Mouse (Mus musculus) G1E (cell line): ENCODE results near the gene Hnrnpdl. TPM values are rescaled to one million over a fixed set of nuclear protein-coding genes. Genes with fewer than 3 reads are reported as not detected.

Source experiments
- ATAC-seq: 2 replicates; pipeline ENCODE4 v1.8.0; 2016; ENCODE audit warnings: mild to moderate bottlenecking; ENCODE audit not compliant: insufficient number of reproducible peaks, poor library complexity, low FRiP score, severe bottlenecking; ENCODE audit errors: extremely low read depth
- DNase-seq: peaks from one replicate; pipeline ENCODE4 v3.0.0; 2012; ENCODE audit warnings: low spot score
- H3K27me3 ChIP-seq: 2 replicates; pipeline ENCODE4 v1.6.1; 2012; ENCODE audit warnings: mild to moderate bottlenecking, low read length, inconsistent platforms; ENCODE audit not compliant: insufficient read depth
- H3K36me3 ChIP-seq: replicated peaks from 2 replicates; pipeline ENCODE3; 2012; ENCODE audit warnings: mild to moderate bottlenecking, inconsistent platforms
- H3K4me1 ChIP-seq: 2 replicates; pipeline ENCODE4 v1.6.1; 2012; ENCODE audit warnings: low read depth, low read length, inconsistent platforms, mixed read lengths; ENCODE audit not compliant: insufficient read depth
- H3K4me3 ChIP-seq: 2 replicates; pipeline ENCODE4 v1.5.1; 2012; ENCODE audit warnings: low read depth, mild to moderate bottlenecking, inconsistent platforms, low read length, moderate library complexity, mixed read lengths
- H3K9me3 ChIP-seq: replicated peaks from 2 replicates; pipeline ENCODE4 v1.6.1; 2012; ENCODE audit warnings: inconsistent platforms
- CTCF ChIP-seq: IDR thresholded peaks from 2 replicates; pipeline ENCODE4 v1.5.1; 2012; ENCODE audit warnings: low read depth, low read length, inconsistent platforms, mixed read lengths
- GATA1 ChIP-seq: IDR thresholded peaks from 2 replicates; pipeline ENCODE4 v1.6.1; 2012; ENCODE audit warnings: borderline replicate concordance, low read length, inconsistent platforms, mixed read lengths
- GATA2 ChIP-seq: IDR thresholded peaks from 2 replicates; pipeline ENCODE4 v1.6.1; 2012; ENCODE audit warnings: low read depth, low read length, inconsistent platforms, borderline replicate concordance
- POLR2AphosphoS5 ChIP-seq: IDR thresholded peaks from 2 replicates; pipeline ENCODE4 v1.6.1; 2012; ENCODE audit warnings: low read depth, low read length, inconsistent platforms; ENCODE audit not compliant: insufficient replicate concordance
- TAL1 ChIP-seq: conservative IDR thresholded peaks from 2 replicates; pipeline ENCODE4 v1.6.1; 2012; ENCODE audit warnings: low read depth, low read length, inconsistent platforms, mixed read lengths
- polyA plus RNA-seq: library from polyadenylated mRNA; stranded (reverse); fragments of >175 nt; gene quantifications from 2 replicates; pipeline ENCODE4 v1.2.3, GENCODE M21; 2012
- total RNA-seq, 2 experiments: library from RNA; stranded (forward) in 1 of 2; stranded (reverse) in 1 of 2; fragments of 200-1000 nt in 1 of 2; fragments of >200 nt in 1 of 2; fragmentation: Nextera tagmentation in 1 of 2; gene quantifications; 2 replicates each; pipeline ENCODE4 v1.2.3; 2014 to 2017

Gene Hnrnpdl
- total and polyA plus RNA-seq, 3 experiments, result 150 to 340 (median 157) TPM

- no peak for DNase-seq
- no peak for ATAC-seq
- Histone ChIP-seq H3K4me1 (peaks cover 2% of the 10 kb centered on the region; the same call in 1 of the 2 replicates), H3K9me3 (peaks cover 4% of the 10 kb centered on the region), H3K27me3 (peaks cover 6% of the 10 kb centered on the region; the same call in 1 of the 2 replicates), H3K4me3 (no peak overlapping the region), H3K36me3 (no peaks in the 10 kb centered on the region)
- TF ChIP-seq POLR2AphosphoS5 (no peak), TAL1 (no peak), GATA2 (no peak), GATA1 (no peak), CTCF (no peak)
Measured at GRCm38 (mm10) chr5:100005431-100005830, 34.0 kb downstream of the Hnrnpdl start.

GRCm38 (mm10) chr5:100003895-100004294, 35.6 kb downstream of the Hnrnpdl start:
- H3K4me1 ChIP-seq, result peaks cover 2% of the 10 kb centered on the region; the same call in 1 of the 2 replicates
- no peak overlapping the region for H3K4me3 ChIP-seq
- peaks cover 6% of the 10 kb centered on the region; the same call in 1 of the 2 replicates for H3K27me3 ChIP-seq
- no peak for DNase-seq
- peaks cover 4% of the 10 kb centered on the region for H3K9me3 ChIP-seq
- no peak for ATAC-seq
- TF ChIP-seq TAL1 (no peak), POLR2AphosphoS5 (no peak), GATA1 (no peak), CTCF (no peak), GATA2 (no peak)
- H3K36me3 ChIP-seq, result no peaks in the 10 kb centered on the region

- no peak overlapping the region for H3K4me3 ChIP-seq
- peaks cover 14% of the 10 kb centered on the region for H3K27me3 ChIP-seq
- no peaks in the 10 kb centered on the region; the same call in 1 of the 2 replicates for H3K4me1 ChIP-seq
- DNase-seq (no peak), ATAC-seq (no peak)
- H3K9me3 ChIP-seq, result peaks cover 4% of the 10 kb centered on the region
- H3K36me3 ChIP-seq, result no peaks in the 10 kb centered on the region
- no peak for TF ChIP-seq CTCF
- no peak for TF ChIP-seq POLR2AphosphoS5
- no peak for TF ChIP-seq TAL1
- no peak for TF ChIP-seq GATA1
- TF ChIP-seq GATA2, result no peak
Measured at GRCm38 (mm10) chr5:100000500-100000899, 39.0 kb downstream of the Hnrnpdl start.

- peaks cover 4% of the 10 kb centered on the region for H3K9me3 ChIP-seq
- DNase-seq (no peak), ATAC-seq (no peak)
- H3K27me3 ChIP-seq, result peaks cover 14% of the 10 kb centered on the region
- H3K36me3 ChIP-seq, result no peaks in the 10 kb centered on the region
- no peaks in the 10 kb centered on the region; the same call in 1 of the 2 replicates for H3K4me1 ChIP-seq
- TF ChIP-seq TAL1 (no peak), GATA2 (no peak), POLR2AphosphoS5 (no peak), GATA1 (no peak), CTCF (no peak)
- no peak overlapping the region for H3K4me3 ChIP-seq
Measured at GRCm38 (mm10) chr5:100000048-100000447, 39.4 kb downstream of the Hnrnpdl start.

- no peak for ATAC-seq
- H3K4me1 ChIP-seq, result no peaks in the 10 kb centered on the region
- DNase-seq, result no peak
- H3K36me3 ChIP-seq, result no peaks in the 10 kb centered on the region
- TF ChIP-seq GATA2 (no peak), GATA1 (no peak), TAL1 (no peak), CTCF (no peak), POLR2AphosphoS5 (no peak)
- peaks cover 8% of the 10 kb centered on the region; the same call in 1 of the 2 replicates for H3K27me3 ChIP-seq
- H3K9me3 ChIP-seq, result no peaks in the 10 kb centered on the region
- H3K4me3 ChIP-seq, result no peak overlapping the region
Measured at GRCm38 (mm10) chr5:99994680-99995079, 44.8 kb downstream of the Hnrnpdl start.

GRCm38 (mm10) chr5:99994166-99994565, 45.3 kb downstream of the Hnrnpdl start:
- DNase-seq (no peak), ATAC-seq (no peak)
- TF ChIP-seq CTCF, result no peak
- TF ChIP-seq GATA1, result no peak
- no peak for TF ChIP-seq TAL1
- no peak for TF ChIP-seq POLR2AphosphoS5
- no peak for TF ChIP-seq GATA2

More at GRCm38 (mm10) chr5:99994166-99994565, 45.3 kb downstream of the Hnrnpdl start:
- H3K4me1 ChIP-seq, result no peaks in the 10 kb centered on the region
- H3K9me3 ChIP-seq, result no peaks in the 10 kb centered on the region
- peaks cover 8% of the 10 kb centered on the region; the same call in 1 of the 2 replicates for H3K27me3 ChIP-seq
- no peak overlapping the region for H3K4me3 ChIP-seq
- no peaks in the 10 kb centered on the region for H3K36me3 ChIP-seq

Other genes starting within 250 kb of the Hnrnpdl start
- gene Vamp9, start 133.4 kb downstream of the Hnrnpdl start, total RNA-seq (2014; fragmentation: Nextera tagmentation), result not detected in 2 replicates
- not detected in 2 replicates for gene Vamp9, start 133.4 kb downstream of the Hnrnpdl start, total RNA-seq (2017)
- not detected in 2 replicates for gene Vamp9, start 133.4 kb downstream of the Hnrnpdl start, polyA plus RNA-seq
- 231 and 261 TPM in 2 replicates for gene Hnrnpd, start 60.7 kb downstream of the Hnrnpdl start, total RNA-seq (2014; fragmentation: Nextera tagmentation)
- gene Hnrnpd, start 60.7 kb downstream of the Hnrnpdl start, total RNA-seq (2017), result 56.5 and 75.0 TPM in 2 replicates
- gene Hnrnpd, start 60.7 kb downstream of the Hnrnpdl start, polyA plus RNA-seq, result 434 and 614 TPM in 2 replicates
- not detected in 2 replicates for gene 4930524J08Rik, start 60.6 kb downstream of the Hnrnpdl start, total RNA-seq (2014; fragmentation: Nextera tagmentation)
- gene 4930524J08Rik, start 60.6 kb downstream of the Hnrnpdl start, total RNA-seq (2017), result 1.5 and 2.4 TPM in 2 replicates
- gene 4930524J08Rik, start 60.6 kb downstream of the Hnrnpdl start, polyA plus RNA-seq, result 7.0 and 7.6 TPM in 2 replicates
- 41.7 and 46.9 TPM in 2 replicates for gene Enoph1, start 321 bp upstream of the Hnrnpdl start, total RNA-seq (2014; fragmentation: Nextera tagmentation)
- gene Enoph1, start 321 bp upstream of the Hnrnpdl start, total RNA-seq (2017), result 34.0 and 42.3 TPM in 2 replicates
- 48.5 and 52.4 TPM in 2 replicates for gene Enoph1, start 321 bp upstream of the Hnrnpdl start, polyA plus RNA-seq
- not detected in 2 replicates for gene Tmem150c, start 120.1 kb upstream of the Hnrnpdl start, total RNA-seq (2014; fragmentation: Nextera tagmentation)
- 0.06 and 0.16 TPM in 2 replicates for gene Tmem150c, start 120.1 kb upstream of the Hnrnpdl start, total RNA-seq (2017)
- gene Tmem150c, start 120.1 kb upstream of the Hnrnpdl start, polyA plus RNA-seq, result not detected in 2 replicates